Mouse (Mus musculus): ENCODE results near the gene Col15a1.

DNA sequence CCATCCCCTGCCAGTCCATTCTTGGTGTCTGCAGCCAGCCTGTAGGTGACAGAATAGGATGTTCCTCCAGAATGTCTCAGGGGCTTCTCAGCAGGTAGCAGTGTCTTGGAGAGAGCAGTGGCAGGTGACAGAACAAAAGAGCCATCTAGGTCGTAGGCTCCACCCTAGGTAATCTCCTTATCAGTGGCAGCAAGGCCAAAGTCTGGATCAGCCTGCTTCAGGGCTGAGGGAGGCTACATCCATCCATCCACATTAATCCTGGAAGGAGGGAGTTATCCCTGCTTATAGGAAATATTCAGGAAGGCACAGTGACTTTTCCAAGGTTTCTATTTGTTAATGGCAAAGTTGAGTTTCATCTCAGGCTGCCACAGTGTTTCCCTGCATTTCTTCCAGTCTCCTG, 35.6 kb upstream of the Col15a1 start:
- TF ChIP-seq CTCF (conservative IDR thresholded peaks at IDR 0.05; ENCODE audit: low read length), result no peak
- no peak for TF ChIP-seq NANOG (IDR thresholded peaks at IDR 0.05; ENCODE audit: borderline replicate concordance, low read length)
- TF ChIP-seq POU5F1 (IDR thresholded peaks at IDR 0.05; ENCODE audit: borderline replicate concordance, low read length), result no peak

Measured in E14TG2a.4 (cell line).